ENCODE assay signal across 8 mouse cellular contexts in genomic region chr15:83100332-83100662, GRCm38 (mm10). TPM values are rescaled to one million over a fixed set of nuclear protein-coding genes. Genes with fewer than 3 reads are reported as not detected.
A peak's percentile ranks its signal among the peaks of the same experiment; 100 is the strongest.
DNase-seq lines count a peak whose midpoint lies in the region; ATAC-seq and TF ChIP-seq lines count a peak whose summit lies in the region.

No protein-coding gene starts in this region.

- H3K36me3 ChIP-seq in heart, embryonic 13.5 days = no peaks in the 10 kb centered on the region
- H3K36me3 ChIP-seq in ES-Bruce4 (ENCODE audit: control insufficient read depth, insufficient read depth, low read length, poor library complexity, severe bottlenecking) = no peaks in the 10 kb centered on the region
- no peaks in the 10 kb centered on the region for H3K36me3 ChIP-seq in forebrain, embryonic 16.5 days (ENCODE audit: control insufficient read depth, insufficient read depth)
- H3K36me3 ChIP-seq in liver, embryonic 16.5 days (ENCODE audit: control insufficient read depth, insufficient read depth) = no peaks in the 10 kb centered on the region

- H3K4me2 ChIP-seq in heart, embryonic 13.5 days = peak overlapping the region; percentile 78
- peak overlapping the region; percentile 59 for H3K4me2 ChIP-seq in forebrain, embryonic 16.5 days (ENCODE audit: low read length)
- peak overlapping the region; percentile 90 for H3K4me2 ChIP-seq in liver, embryonic 16.5 days (ENCODE audit: low read depth, low read length)

- H3K27ac ChIP-seq in heart, embryonic 13.5 days (replicated peaks) = peak overlapping the region; percentile 71
- no peak overlapping the region for H3K27ac ChIP-seq in ES-Bruce4 (ENCODE audit: insufficient read depth, low read length)
- no peak overlapping the region for H3K27ac ChIP-seq in forebrain, embryonic 16.5 days (ENCODE audit: low read length)
- H3K27ac ChIP-seq in liver, embryonic 16.5 days (ENCODE audit: low read length) = 0 out of 2 replicates have a peak overlapping the region, but pooled peaks have one; percentile 46

- no peak for TF ChIP-seq CTCF in ES-Bruce4 (IDR thresholded peaks at IDR 0.05; ENCODE audit: low read depth, low read length)

- TF ChIP-seq EP300 in ES-Bruce4 (IDR thresholded peaks at IDR 0.05; ENCODE audit: insufficient read depth, low read depth, low read length) = no peak

- peaks cover 33% of the 10 kb centered on the region for H3K4me1 ChIP-seq in heart, embryonic 13.5 days
- no peaks in the 10 kb centered on the region for H3K4me1 ChIP-seq in ES-Bruce4 (ENCODE audit: control insufficient read depth, insufficient read depth, low read length)
- peaks cover 12% of the 10 kb centered on the region for H3K4me1 ChIP-seq in forebrain, embryonic 16.5 days (replicated peaks; ENCODE audit: control insufficient read depth, insufficient read depth, low read length)
- H3K4me1 ChIP-seq in liver, embryonic 16.5 days (ENCODE audit: control insufficient read depth, low read depth, low read length) = peaks cover 7% of the 10 kb centered on the region

- no peak for TF ChIP-seq POLR2A in ES-Bruce4 (IDR thresholded peaks at IDR 0.05; ENCODE audit: insufficient read depth, low read length)

- DNase-seq in heart, postnatal 36 days = no peak
- no peak for DNase-seq in right cerebral cortex, adult 18-20 months
- DNase-seq in ovary, adult 18-20 months (ENCODE audit: low spot score) = no peak
- no peak for DNase-seq in layer of hippocampus, adult 9-11 months

- no peaks in the 10 kb centered on the region for H3K9me3 ChIP-seq in heart, embryonic 13.5 days
- H3K9me3 ChIP-seq in ES-Bruce4 (replicated peaks; ENCODE audit: control insufficient read depth, insufficient read depth, low read length, poor library complexity, severe bottlenecking) = no peaks in the 10 kb centered on the region
- H3K9me3 ChIP-seq in forebrain, embryonic 16.5 days (ENCODE audit: control insufficient read depth, low read length) = no peaks in the 10 kb centered on the region
- no peaks in the 10 kb centered on the region for H3K9me3 ChIP-seq in liver, embryonic 16.5 days (replicated peaks; ENCODE audit: control insufficient read depth, low read length)

- intact Hi-C loops in heart, postnatal 36 days (cut with DNase I) = loop anchor here (2.0 kb wide), 1 partner anchor 21 kb away; no protein-coding TSS in a partner anchor

- peaks cover 12% of the 10 kb centered on the region; the same call in 1 of the 2 replicates for H3K27me3 ChIP-seq in heart, embryonic 13.5 days (replicated peaks)
- H3K27me3 ChIP-seq in ES-Bruce4 (ENCODE audit: control insufficient read depth, insufficient read depth, low read length, poor library complexity, severe bottlenecking) = no peaks in the 10 kb centered on the region
- H3K27me3 ChIP-seq in forebrain, embryonic 16.5 days (replicated peaks; ENCODE audit: control insufficient read depth, insufficient read depth, low read length) = peaks cover 5% of the 10 kb centered on the region; the same call in 1 of the 2 replicates
- H3K27me3 ChIP-seq in liver, embryonic 16.5 days (ENCODE audit: control insufficient read depth, insufficient read depth, low read depth, low read length) = peaks cover 9% of the 10 kb centered on the region

- peak overlapping the region; percentile 60 for H3K4me3 ChIP-seq in heart, embryonic 13.5 days
- peak overlapping the region; percentile 61 for H3K4me3 ChIP-seq in ES-Bruce4 (ENCODE audit: low read depth, low read length)
- peak overlapping the region; percentile 39 for H3K4me3 ChIP-seq in forebrain, embryonic 16.5 days (replicated peaks; ENCODE audit: low read length)
- H3K4me3 ChIP-seq in liver, embryonic 16.5 days (ENCODE audit: low read depth, low read length) = peak overlapping the region; percentile 69

- H3K9ac ChIP-seq in heart, embryonic 13.5 days = peak overlapping the region; percentile 88
- peak overlapping the region; percentile 35 for H3K9ac ChIP-seq in ES-Bruce4 (ENCODE audit: low read depth, poor library complexity, severe bottlenecking)
- H3K9ac ChIP-seq in forebrain, embryonic 16.5 days (replicated peaks; ENCODE audit: low read depth, low read length) = peak overlapping the region; percentile 51
- H3K9ac ChIP-seq in liver, embryonic 16.5 days (ENCODE audit: low read depth, low read length) = peak overlapping the region; percentile 77

- WGBS in heart, embryonic 13.5 days = 0% methylated on average over 8 of the region's 8 CpGs
- WGBS in forebrain, embryonic 16.5 days = 1% methylated on average over 8 of the region's 8 CpGs
- WGBS in liver, embryonic 16.5 days (ENCODE audit: insufficient replicate concordance) = 3% methylated on average over 8 of the region's 8 CpGs

- ATAC-seq in heart, embryonic 13.5 days (ENCODE audit: extremely low read depth, insufficient number of reproducible peaks, low FRiP score, low TSS enrichment) = no peak
- peak; percentile 36; the same call in 1 of the 2 replicates for ATAC-seq in forebrain, embryonic 16.5 days
- peak; percentile 30; the same call in 1 of the 2 replicates for ATAC-seq in liver, embryonic 16.5 days (ENCODE audit: low read depth)

RNA-seq across cellular contexts. Expression of gene Serhl, which starts 11.0 kb away (rescaled TPM):
- 61.0 and 62.8 TPM in 2 replicates for polyA plus RNA-seq in heart, embryonic 13.5 days (2015; fragmentation: Nextera tagmentation; extraction: Ambion mirVana)
- total RNA-seq in heart, postnatal 36 days (2021) = 10 to 100 TPM; 43.6 to 46.5 TPM
- 20.5 and 20.7 TPM in 2 replicates for polyA plus RNA-seq in ES-Bruce4 (2011; ENCODE audit: insufficient read depth, insufficient read length, low read depth, missing spikeins)
- 24.6 and 30.2 TPM in 2 replicates for polyA plus RNA-seq in forebrain, embryonic 16.5 days (2015; fragmentation: Nextera tagmentation; extraction: Ambion mirVana)
- polyA plus RNA-seq in liver, embryonic 16.5 days (2015; fragmentation: Nextera tagmentation; extraction: Ambion mirVana) = 15.8 and 16.6 TPM in 2 replicates

RNA-seq across cellular contexts. Expression of gene Rrp7a, which starts 22.3 kb away (rescaled TPM):
- 41.1 and 45.9 TPM in 2 replicates for polyA plus RNA-seq in heart, embryonic 13.5 days (2015; fragmentation: Nextera tagmentation; extraction: Ambion mirVana)
- total RNA-seq in heart, postnatal 36 days (2021) = 10 to 100 TPM; 42.3 to 42.8 TPM
- polyA plus RNA-seq in ES-Bruce4 (2011; ENCODE audit: insufficient read depth, insufficient read length, low read depth, missing spikeins) = 90.8 and 102 TPM in 2 replicates
- 85.1 and 90.8 TPM in 2 replicates for polyA plus RNA-seq in forebrain, embryonic 16.5 days (2015; fragmentation: Nextera tagmentation; extraction: Ambion mirVana)
- polyA plus RNA-seq in liver, embryonic 16.5 days (2015; fragmentation: Nextera tagmentation; extraction: Ambion mirVana) = 19.4 and 20.3 TPM in 2 replicates

RNA-seq across cellular contexts. Expression of gene Poldip3, which starts 48.9 kb away (rescaled TPM):
- 73.9 and 74.2 TPM in 2 replicates for polyA plus RNA-seq in heart, embryonic 13.5 days (2015; fragmentation: Nextera tagmentation; extraction: Ambion mirVana)
- total RNA-seq in heart, postnatal 36 days (2021) = 10 to 100 TPM; 26.6 to 29.1 TPM
- polyA plus RNA-seq in ES-Bruce4 (2011; ENCODE audit: insufficient read depth, insufficient read length, low read depth, missing spikeins) = 97.9 and 113 TPM in 2 replicates
- polyA plus RNA-seq in forebrain, embryonic 16.5 days (2015; fragmentation: Nextera tagmentation; extraction: Ambion mirVana) = 154 and 160 TPM in 2 replicates
- polyA plus RNA-seq in liver, embryonic 16.5 days (2015; fragmentation: Nextera tagmentation; extraction: Ambion mirVana) = 54.4 and 55.8 TPM in 2 replicates

Comparison
In these comparisons a context has a peak if more than half of its experiments do, and no peak if none do; other contexts are left out.
1. H3K27ac ChIP-seq: peak in heart, embryonic 13.5 days (single experiment) and liver, embryonic 16.5 days (single experiment); none in ES-Bruce4 (single experiment) and forebrain, embryonic 16.5 days (single experiment).
2. H3K9ac ChIP-seq: peak in every context shown above with its lines; median percentile 88 in heart, embryonic 13.5 days; 77 in liver, embryonic 16.5 days; 51 in forebrain, embryonic 16.5 days; 35 in ES-Bruce4.
3. Peak in every context shown above with its lines, with median percentiles within 50 percentile points of each other: H3K4me2 ChIP-seq and H3K4me3 ChIP-seq.